Mouse (Mus musculus): ENCODE measurements around the gene Sox11.

DNA sequence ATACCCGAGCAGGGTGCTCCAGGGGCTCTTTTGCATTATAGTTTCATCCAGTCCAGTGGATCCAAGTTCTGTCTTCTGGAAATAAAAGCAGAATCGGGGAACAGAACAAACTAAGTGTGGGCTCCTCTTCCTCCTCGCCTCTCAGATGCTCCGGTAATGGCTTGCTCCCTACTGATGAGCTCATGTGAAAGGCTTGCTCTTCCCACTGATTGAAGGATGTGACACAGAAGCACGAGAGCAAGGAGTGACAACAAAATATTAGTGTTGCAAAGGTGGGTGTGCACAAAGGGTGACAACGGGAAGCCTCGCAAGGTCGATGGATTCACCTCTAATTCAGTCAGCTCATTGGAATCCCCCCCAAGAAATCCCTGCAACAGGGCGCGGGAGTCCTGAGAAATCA, 48.6 kb downstream of the Sox11 start:
- TF ChIP-seq CTCF (IDR thresholded peaks at IDR 0.05; ENCODE audit: low read depth) (no peak), EP300 (IDR thresholded peaks at IDR 0.05; ENCODE audit: low read depth) (no peak)

Data from liver, embryonic 14.5 days (tissue).